Mouse (Mus musculus) megakaryocyte, adult 5-6 weeks (primary cell): Measurements from ENCODE around the gene Dsn1. TPM values are rescaled to one million over a fixed set of nuclear protein-coding genes. Genes with fewer than 3 reads are reported as not detected.

Experiments
- ATAC-seq: 2 replicates; pipeline ENCODE4 v1.8.0; 2016; ENCODE audit warnings: mild to moderate bottlenecking, inconsistent platforms; ENCODE audit not compliant: poor library complexity, severe bottlenecking
- total RNA-seq, 2 experiments: library from RNA; stranded (forward) in 1 of 2; stranded (reverse) in 1 of 2; fragments of 153-499, 151-499 nt in 1 of 2; fragments of 221-1000, 200-1000 nt in 1 of 2; gene quantifications; 2 replicates each; pipeline versions ENCODE4 v1.2.3 to v1.2.4; 2015 to 2017

Gene Dsn1
- total RNA-seq, 2 experiments from 2014 or later: 13.3 to 47.0 TPM

- ATAC-seq: peak; percentile 38; the same call in 1 of the 2 replicates
Measured at GRCm38 (mm10) chr2:157027106-157028008, 20.4 kb upstream of the Dsn1 start.

DNA sequence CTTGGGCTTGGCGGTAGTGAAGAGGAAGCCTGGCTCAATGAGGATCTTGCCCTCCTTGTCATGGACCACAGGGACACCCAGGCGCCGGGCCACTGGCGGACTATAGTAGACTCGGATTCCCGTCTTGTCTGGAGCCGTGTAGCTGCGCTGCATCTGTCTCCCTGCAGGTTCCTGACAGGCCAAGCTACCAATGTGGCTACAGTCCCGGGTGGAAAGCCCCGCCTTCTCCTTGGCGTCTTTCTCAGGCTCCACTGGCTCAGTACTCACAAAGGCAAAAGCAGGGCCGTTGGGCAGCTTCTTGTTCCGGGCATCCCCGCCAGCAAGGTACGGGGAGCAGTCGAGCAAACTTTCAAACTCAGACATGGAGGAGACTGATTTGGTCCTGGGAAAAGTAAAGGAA lies 14.2 kb upstream of the Dsn1 start:
- no peak for ATAC-seq

GRCm38 (mm10) chr2:157019228-157019627 lies 12.3 kb upstream of the Dsn1 start:
- no peak for ATAC-seq

GRCm38 (mm10) chr2:157016529-157017270 lies 9.7 kb upstream of the Dsn1 start:
- ATAC-seq: no peak

DNA sequence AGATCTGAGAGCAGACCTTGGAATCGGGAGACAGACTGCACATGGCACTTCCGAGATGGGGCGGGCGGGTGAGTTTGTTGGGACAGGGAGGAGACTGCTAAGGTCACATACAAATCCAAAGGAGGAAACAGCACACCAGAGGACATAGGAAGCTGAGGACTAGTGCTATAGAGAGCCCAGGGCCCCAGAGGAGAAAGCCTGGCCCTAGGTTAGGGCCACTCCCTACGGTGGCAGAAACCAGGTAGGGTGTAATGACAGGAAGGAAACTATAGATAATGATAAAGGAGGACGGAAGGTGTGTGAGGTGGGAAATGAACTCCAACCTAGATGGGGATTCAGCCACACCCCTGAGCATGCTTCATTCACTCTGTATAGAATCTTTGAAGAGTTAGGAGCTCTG lies 5.4 kb upstream of the Dsn1 start:
- ATAC-seq: no peak

GRCm38 (mm10) chr2:157010634-157011310 lies 3.8 kb upstream of the Dsn1 start:
- ATAC-seq: peak; percentile 45

DNA sequence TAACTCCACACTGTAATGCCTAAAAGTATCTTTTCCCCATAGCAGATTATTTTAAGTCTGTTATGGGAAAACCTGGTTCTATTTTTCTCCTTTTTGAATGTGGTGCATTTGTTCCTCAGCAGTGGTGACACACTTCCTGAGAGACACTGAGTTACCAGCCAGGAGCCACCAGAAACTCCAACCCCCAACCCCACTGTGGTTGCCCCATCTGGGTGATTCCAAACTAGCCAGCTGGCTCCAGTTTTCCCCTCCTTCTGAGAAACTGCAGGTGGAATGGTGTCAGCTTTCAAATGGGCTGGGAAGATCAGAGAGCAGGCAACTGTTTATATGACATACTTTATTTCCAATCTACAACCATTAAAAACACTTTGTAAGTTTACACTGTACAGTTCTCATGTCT lies 3.2 kb upstream of the Dsn1 start:
- no peak for ATAC-seq

- no peak for ATAC-seq
Measured at GRCm38 (mm10) chr2:157008509-157008908, 1.6 kb upstream of the Dsn1 start.

DNA sequence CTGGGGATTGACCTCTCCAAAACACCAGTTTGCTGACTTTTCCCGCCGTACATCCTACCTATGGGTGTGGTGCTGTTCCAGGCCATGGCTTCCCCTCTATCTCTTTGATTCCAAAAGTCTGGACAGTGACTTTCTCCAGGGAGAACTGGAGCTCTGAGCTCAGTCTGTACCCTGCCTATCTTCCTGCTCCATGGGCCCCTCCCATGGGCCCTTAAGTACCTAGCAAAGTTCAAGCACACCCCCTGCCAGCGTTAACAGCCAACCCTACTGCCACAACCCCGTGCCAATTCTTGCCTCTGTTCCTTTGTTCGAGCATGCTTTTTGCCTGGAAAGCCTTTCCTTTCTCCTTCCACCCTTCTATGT lies 261 bp upstream of the Dsn1 start:
- peak; percentile 0; the same call in 1 of the 2 replicates for ATAC-seq

DNA sequence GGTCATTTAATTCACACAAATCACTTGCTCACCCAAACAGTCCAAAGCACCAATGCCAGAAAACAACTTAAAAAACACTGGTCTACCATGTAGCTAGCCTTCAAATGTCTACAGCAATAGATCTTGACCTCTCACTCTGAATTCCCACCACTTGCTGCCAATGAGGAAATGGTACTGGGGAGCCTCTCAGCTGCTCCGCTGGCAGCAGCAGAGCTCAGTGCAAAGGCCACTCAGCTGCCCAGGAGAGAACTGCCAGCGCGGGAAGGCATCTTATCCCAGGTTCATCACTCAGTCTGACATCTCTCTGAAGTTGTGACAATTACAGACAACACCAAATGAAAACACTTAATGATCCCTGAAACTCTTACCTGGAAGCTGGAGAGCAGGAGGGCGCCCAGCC lies 4.6 kb downstream of the Dsn1 start:
- ATAC-seq: no peak

DNA sequence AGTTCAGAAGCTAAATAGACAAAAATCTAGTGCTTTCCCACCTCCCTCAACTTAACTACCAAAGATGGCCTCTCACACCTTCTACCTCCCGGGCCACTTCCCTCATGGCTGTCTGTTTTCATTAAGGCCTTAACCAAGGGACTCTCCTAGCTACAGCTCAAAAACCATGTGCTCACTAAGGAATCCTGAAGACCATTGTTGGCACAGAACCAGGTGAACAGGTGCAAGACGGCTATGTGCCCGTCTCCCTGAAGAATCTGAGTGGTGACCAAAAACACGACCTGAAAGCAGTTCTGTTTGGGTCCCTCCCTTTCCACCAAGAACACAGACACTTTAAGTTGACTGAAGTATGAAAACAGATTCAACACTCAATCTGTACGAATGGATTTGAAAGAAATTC lies 8.7 kb downstream of the Dsn1 start:
- no peak for ATAC-seq

- ATAC-seq: no peak
Measured at GRCm38 (mm10) chr2:156996576-156996975, 10.4 kb downstream of the Dsn1 start.

- peak; percentile 98 for ATAC-seq
Measured at GRCm38 (mm10) chr2:156991470-156992319, 15.3 kb downstream of the Dsn1 start, which contains the start of gene Ndrg3. Ndrg3 (minus strand) TSS chr2:156992056.

GRCm38 (mm10) chr2:156990727-156991431 lies 16.1 kb downstream of the Dsn1 start:
- 0 out of 2 replicates have a peak, but pooled peaks have one; percentile 0 for ATAC-seq

GRCm38 (mm10) chr2:156987316-156987715 lies 19.6 kb downstream of the Dsn1 start:
- ATAC-seq: no peak

DNA sequence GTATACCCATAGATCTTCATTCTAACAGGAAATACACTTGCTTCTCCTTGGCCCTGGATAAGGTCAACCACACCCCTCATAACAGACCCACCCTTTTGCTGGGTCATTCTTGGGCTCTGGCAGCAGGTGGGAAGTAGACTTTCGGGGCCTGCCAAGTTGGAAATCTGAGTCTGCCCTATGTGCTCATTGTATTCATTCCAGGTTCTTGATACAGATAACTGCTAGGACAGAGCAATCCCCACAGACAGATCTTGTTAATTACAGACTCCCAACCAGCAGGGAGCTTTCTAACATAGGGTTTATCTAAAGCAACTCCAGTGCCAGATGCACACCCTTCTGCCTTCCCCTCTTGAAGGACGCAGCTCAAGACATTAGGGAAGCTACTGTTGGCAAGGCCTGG lies 24.1 kb downstream of the Dsn1 start:
- no peak for ATAC-seq

DNA sequence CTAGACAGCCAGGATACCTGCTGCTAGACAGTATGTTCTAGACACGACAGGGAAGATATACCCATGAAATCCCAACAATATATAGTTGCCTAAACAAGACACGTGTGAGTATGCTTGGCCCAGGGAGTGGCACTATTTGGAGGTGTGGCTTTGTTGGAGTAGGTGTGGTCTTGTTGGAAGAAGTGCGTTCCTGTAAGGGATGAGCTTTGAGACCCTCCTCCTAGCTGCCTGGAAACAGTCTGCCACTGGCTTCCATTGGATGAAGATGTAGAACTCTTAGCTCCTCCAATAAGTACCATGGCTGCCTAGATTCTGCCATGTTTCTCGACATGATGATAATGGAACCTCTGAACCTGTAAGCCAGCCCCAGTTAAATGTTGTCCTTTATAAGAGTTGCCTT lies 25.7 kb downstream of the Dsn1 start:
- no peak for ATAC-seq

GRCm38 (mm10) chr2:156980059-156980458 lies 26.9 kb downstream of the Dsn1 start:
- ATAC-seq: no peak

DNA sequence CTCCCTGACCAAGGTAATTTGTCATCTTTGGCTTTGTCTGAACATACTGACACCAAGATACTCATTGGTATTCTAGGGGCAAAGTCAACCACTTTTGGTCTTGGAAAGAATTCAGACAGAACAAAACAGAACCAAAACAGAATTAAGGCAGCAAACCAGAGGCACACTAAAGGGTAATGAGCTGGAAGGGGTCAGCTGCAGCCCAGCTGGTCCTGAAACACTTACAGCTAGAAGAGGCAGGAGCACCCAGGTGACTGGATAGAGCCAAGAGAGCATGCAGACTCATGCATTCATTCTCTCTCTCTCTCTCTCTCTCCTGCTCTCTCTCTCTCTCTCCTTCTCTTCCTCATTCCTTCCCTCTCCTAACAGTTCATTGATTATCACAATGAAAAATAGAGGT lies 30.2 kb downstream of the Dsn1 start:
- ATAC-seq: no peak

- ATAC-seq: no peak
Measured at GRCm38 (mm10) chr2:156974967-156975366, 32.0 kb downstream of the Dsn1 start.
